Mouse (Mus musculus) lung, postnatal 0 days (tissue): Measurements from ENCODE around the gene Vps8. TPM values are rescaled to one million over a fixed set of nuclear protein-coding genes. Genes with fewer than 3 reads are reported as not detected.

Experiments
- ATAC-seq: fragments of 200-750 bp; cut with Nextera tagmentation; 2 replicates; pipeline ENCODE4 v1.8.0; 2017; ENCODE audit warnings: moderate library complexity
- DNase-seq: peaks from one replicate; pipeline ENCODE4 v3.0.0-alpha.2; 2016; ENCODE audit warnings: low spot score
- H3K27ac ChIP-seq: fragments of 300-500 bp; sonication (generic); 2 replicates; pipeline ENCODE4 v1.5.1; 2014; ENCODE audit warnings: antibody characterized with exemption, mild to moderate bottlenecking, low read length, mixed read lengths
- H3K27me3 ChIP-seq: fragments of 300-500 bp; sonication (generic); replicated peaks from 2 replicates; pipeline ENCODE4 v1.6.1; 2014; ENCODE audit warnings: low read length, mixed read lengths; ENCODE audit not compliant: insufficient read depth
- H3K36me3 ChIP-seq: fragments of 300-500 bp; sonication (generic); 2 replicates; pipeline ENCODE4 v1.6.1; 2014; ENCODE audit warnings: low read length, mixed read lengths; ENCODE audit not compliant: insufficient read depth
- H3K4me1 ChIP-seq: fragments of 300-500 bp; sonication (generic); 2 replicates; pipeline ENCODE4 v1.6.1; 2014; ENCODE audit warnings: antibody characterized with exemption, low read depth, low read length, mixed read lengths; ENCODE audit not compliant: insufficient read depth
- H3K4me2 ChIP-seq: fragments of 300-500 bp; sonication (generic); replicated peaks from 2 replicates; pipeline ENCODE4 v1.6.1; 2014; ENCODE audit warnings: low read depth, mild to moderate bottlenecking, low read length, moderate library complexity, mixed read lengths
- H3K4me3 ChIP-seq: fragments of 300-500 bp; sonication (generic); 2 replicates; pipeline ENCODE4 v1.5.1; 2014; ENCODE audit warnings: low read depth, low read length
- H3K9ac ChIP-seq: fragments of 300-500 bp; sonication (generic); replicated peaks from 2 replicates; pipeline ENCODE4 v1.6.1; 2014; ENCODE audit warnings: low read depth, mild to moderate bottlenecking
- H3K9me3 ChIP-seq: fragments of 300-500 bp; sonication (generic); 2 replicates; pipeline ENCODE4 v1.6.1; 2016; ENCODE audit warnings: low read length, mixed read lengths
- CTCF ChIP-seq: IDR thresholded peaks from 2 replicates; pipeline ENCODE4 v1.5.1; 2016; ENCODE audit warnings: antibody characterized with exemption, mild to moderate bottlenecking
- EP300 ChIP-seq: IDR thresholded peaks from 2 replicates; pipeline ENCODE4 v1.6.1; 2016; ENCODE audit warnings: antibody characterized with exemption, mild to moderate bottlenecking, control low read depth
- WGBS: fragments of 180-500 bp; shearing (Covaris S2); extraction: QIAGEN DNeasy Blood & Tissue Kit; methylation state at CpG from one replicate; pipeline ENCODE4 v1.1.7; 2014; 5-methylcytosine and 5-hydroxymethylcytosine counted together
- polyA plus RNA-seq: library from polyadenylated mRNA; unstranded; fragments of >200 nt; fragmentation: Nextera tagmentation; extraction: Ambion mirVana; gene quantifications from 2 replicates; pipeline ENCODE4 v1.2.1, GENCODE M21; 2015

Gene Vps8
- polyA plus RNA-seq, 1 experiment from 2014 or later, result 9.3 TPM

GRCm38 (mm10) chr16:21604354-21604753 is 181.4 kb downstream of the Vps8 start:
- no peak for TF ChIP-seq CTCF
- no peak for TF ChIP-seq EP300
- no peaks in the 10 kb centered on the region for H3K9me3 ChIP-seq
- no peak overlapping the region for H3K4me3 ChIP-seq
- H3K27ac ChIP-seq, result no peak overlapping the region
- no peaks in the 10 kb centered on the region for H3K4me1 ChIP-seq
- DNase-seq, result no peak
- WGBS, result 82% methylated on average over 6 of the region's 6 CpGs
- H3K4me2 ChIP-seq, result no peak overlapping the region
- ATAC-seq, result no peak
- no peaks in the 10 kb centered on the region for H3K36me3 ChIP-seq
- no peak overlapping the region for H3K9ac ChIP-seq
- H3K27me3 ChIP-seq, result no peaks in the 10 kb centered on the region

DNA sequence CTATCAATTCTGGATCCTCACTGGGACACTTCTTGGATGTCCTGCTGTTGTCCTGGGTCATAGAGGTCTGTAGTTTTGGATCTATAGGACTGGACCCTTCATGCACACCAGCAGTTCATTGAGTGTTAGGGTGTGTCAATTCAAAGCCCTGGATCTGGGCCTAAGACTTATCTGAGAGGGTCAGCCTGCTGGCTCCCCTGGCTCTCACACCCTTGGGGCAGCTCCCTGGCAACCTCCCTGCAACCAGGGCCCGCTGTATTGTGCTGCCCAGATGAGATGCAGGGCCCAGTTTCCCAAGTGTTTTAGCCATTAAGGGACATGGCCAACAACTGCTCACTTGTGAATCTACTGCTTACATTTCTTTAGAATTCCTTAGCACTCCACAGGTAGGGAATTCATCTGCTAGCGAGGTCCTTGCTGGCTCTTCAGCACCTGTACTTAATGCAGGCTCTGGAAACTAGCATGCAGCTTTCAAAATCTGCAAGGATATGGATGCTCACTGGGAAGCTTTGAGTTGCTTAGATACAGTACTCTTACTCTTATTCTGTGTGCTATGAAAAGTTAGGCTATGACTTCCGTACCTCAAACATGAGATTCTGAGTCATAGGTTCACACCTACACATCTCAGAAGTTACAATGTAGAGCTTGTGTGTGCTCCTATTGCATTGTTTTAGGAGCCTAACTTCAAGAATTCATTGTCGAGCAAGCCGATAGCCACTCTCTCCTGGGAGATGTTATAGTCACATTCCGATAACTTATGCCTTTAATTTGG is 183.5 kb downstream of the Vps8 start:
- H3K36me3 ChIP-seq, result no peaks in the 10 kb centered on the region
- no peaks in the 10 kb centered on the region for H3K9me3 ChIP-seq
- H3K27ac ChIP-seq, result no peak overlapping the region
- ATAC-seq (no peak; the same call in 1 of the 2 replicates), DNase-seq (no peak)
- no peak overlapping the region for H3K4me2 ChIP-seq
- H3K27me3 ChIP-seq, result no peaks in the 10 kb centered on the region
- no peaks in the 10 kb centered on the region for H3K4me1 ChIP-seq
- no peak overlapping the region for H3K4me3 ChIP-seq
- no peak overlapping the region for H3K9ac ChIP-seq
- 73% methylated on average over 6 of the region's 6 CpGs for WGBS
- TF ChIP-seq CTCF, result no peak
- TF ChIP-seq EP300, result no peak

GRCm38 (mm10) chr16:21607021-21607650 is 184.2 kb downstream of the Vps8 start:
- DNase-seq (no peak), ATAC-seq (no peak)
- Histone ChIP-seq H3K27ac (no peak overlapping the region), H3K4me2 (no peak overlapping the region), H3K4me3 (no peak overlapping the region), H3K9me3 (no peaks in the 10 kb centered on the region), H3K4me1 (no peaks in the 10 kb centered on the region), H3K36me3 (no peaks in the 10 kb centered on the region), H3K9ac (no peak overlapping the region), H3K27me3 (no peaks in the 10 kb centered on the region)
- 55% methylated on average over 8 of the region's 8 CpGs for whole genome bisulfite sequencing
- TF ChIP-seq CTCF (no peak), EP300 (no peak)

DNA sequence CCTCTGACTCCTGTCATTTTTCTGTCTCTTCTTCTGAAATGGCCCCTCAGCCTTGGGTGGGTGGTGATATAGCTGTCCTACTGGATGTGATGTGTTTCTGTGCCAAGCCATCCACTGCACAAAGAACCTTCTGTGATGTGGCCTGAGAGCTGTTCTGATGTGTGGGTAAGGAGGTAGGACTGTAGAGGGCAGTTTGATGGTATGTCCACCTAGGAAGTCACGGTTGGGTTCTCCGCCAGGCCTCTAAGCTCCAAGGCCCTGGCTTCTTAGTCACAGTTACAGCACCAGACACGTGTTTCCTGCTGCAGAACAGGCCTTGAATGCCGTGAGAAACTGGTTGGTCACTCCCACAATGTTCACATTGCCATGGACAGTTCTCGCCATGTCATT is 184.7 kb downstream of the Vps8 start:
- TF ChIP-seq CTCF (no peak), EP300 (no peak)
- H3K9me3 ChIP-seq, result no peaks in the 10 kb centered on the region
- ATAC-seq, result peak; percentile 34; the same call in 1 of the 2 replicates
- no peak overlapping the region for H3K4me2 ChIP-seq
- DNase-seq, result peak; percentile 20
- H3K27me3 ChIP-seq, result no peaks in the 10 kb centered on the region
- no peaks in the 10 kb centered on the region for H3K4me1 ChIP-seq
- H3K4me3 ChIP-seq, result no peak overlapping the region
- H3K36me3 ChIP-seq, result no peaks in the 10 kb centered on the region
- no peak overlapping the region for H3K9ac ChIP-seq
- 55% methylated on average over 5 of the region's 5 CpGs for WGBS
- no peak overlapping the region for H3K27ac ChIP-seq

GRCm38 (mm10) chr16:21608176-21608865 is 185.4 kb downstream of the Vps8 start:
- Histone ChIP-seq H3K27ac (no peak overlapping the region), H3K36me3 (no peaks in the 10 kb centered on the region), H3K4me1 (no peaks in the 10 kb centered on the region), H3K9me3 (no peaks in the 10 kb centered on the region), H3K4me3 (no peak overlapping the region), H3K27me3 (no peaks in the 10 kb centered on the region), H3K9ac (no peak overlapping the region), H3K4me2 (no peak overlapping the region)
- 68% methylated on average over 10 of the region's 10 CpGs for WGBS
- peak; percentile 19 for DNase-seq
- no peak for TF ChIP-seq CTCF
- peak; percentile 73 for ATAC-seq

- Histone ChIP-seq H3K9me3 (no peaks in the 10 kb centered on the region), H3K4me1 (no peaks in the 10 kb centered on the region), H3K27ac (no peak overlapping the region), H3K27me3 (no peaks in the 10 kb centered on the region), H3K4me2 (no peak overlapping the region), H3K36me3 (no peaks in the 10 kb centered on the region), H3K9ac (no peak overlapping the region), H3K4me3 (no peak overlapping the region)
- TF ChIP-seq CTCF (no peak), EP300 (no peak)
- no peak for ATAC-seq
- DNase-seq, result no peak
- 93% methylated on average over 4 of the region's 4 CpGs for WGBS
Measured at GRCm38 (mm10) chr16:21610473-21610872, 187.6 kb downstream of the Vps8 start.
